Mouse (Mus musculus): ENCODE measurements around the gene Syn3.

Syn3 gene

DNA sequence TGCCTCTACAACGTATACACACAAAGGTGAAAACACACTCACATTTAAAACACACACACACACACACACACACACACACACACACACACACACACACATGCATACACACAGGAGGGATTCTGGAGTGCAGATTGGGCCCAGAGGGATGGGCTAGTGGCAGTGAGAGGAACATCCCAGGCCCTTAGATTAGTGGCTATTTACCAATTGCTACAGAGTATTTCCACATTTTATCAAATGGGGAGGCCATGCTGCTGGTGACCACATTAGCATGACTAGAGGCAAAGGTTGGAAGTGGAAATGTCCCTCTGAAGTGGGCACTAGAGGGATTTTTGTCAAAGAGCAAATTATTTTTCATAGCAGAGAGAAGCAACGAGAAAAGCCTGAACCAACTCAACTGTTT is 489.0 kb downstream of the Syn3 start:
- no peak for DNase-seq (ENCODE audit: low spot score in 2 of 2)

DNA sequence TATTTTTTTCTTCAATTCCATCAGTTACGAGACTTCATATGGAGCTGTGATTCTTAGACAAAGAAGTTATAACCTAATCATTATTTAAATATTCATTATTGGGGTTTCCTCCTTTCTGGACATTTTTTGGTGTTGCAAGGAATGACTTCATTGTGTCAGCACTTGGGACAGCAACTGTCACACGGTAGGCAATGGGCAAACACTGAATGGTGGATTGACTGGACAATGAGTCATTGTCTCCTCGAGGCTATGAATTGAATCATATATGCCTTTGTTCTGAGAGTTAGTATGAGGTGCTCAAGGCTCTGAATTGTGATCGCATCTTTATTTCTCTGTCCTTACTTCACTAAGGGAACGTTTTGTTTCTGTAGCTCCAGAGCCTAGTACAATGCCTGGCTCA is 492.2 kb downstream of the Syn3 start:
- no peak for DNase-seq (ENCODE audit: low spot score in 2 of 2)

All from right cerebral cortex, adult 2 months (tissue).